Mouse (Mus musculus): ENCODE measurements around the gene Slc35e2.
"Not testable (repeated sequence)": the region's sequence is repeated elsewhere in the genome, so short reads cannot be mapped to it uniquely, and the experiment has no call there.

Gene Slc35e2

DNA sequence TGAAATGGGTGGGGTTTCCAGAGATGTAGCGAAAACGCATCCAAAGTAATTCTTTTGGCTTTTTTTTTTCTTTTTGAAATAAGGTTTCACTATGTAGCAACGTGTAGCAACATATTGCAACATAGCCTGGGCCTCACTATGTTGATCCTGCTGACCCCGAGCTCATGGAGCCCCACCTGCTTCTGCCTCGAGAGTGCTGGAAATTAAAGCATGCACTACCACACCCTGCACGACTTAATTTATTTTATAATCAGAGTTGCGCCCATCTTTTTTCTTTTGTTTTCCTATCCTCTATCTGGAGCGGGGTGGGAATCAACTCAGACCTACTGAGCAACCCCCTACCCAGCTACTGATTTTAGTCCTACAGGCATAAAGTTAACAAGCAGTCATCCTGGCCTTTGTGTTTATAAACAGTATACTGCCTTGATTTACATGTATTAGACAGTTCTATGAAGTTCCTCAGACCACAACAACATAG is 68.4 kb downstream of the Slc35e2 start:
- DNase-seq (ENCODE audit: low read depth, low spot score), result no peak

DNA sequence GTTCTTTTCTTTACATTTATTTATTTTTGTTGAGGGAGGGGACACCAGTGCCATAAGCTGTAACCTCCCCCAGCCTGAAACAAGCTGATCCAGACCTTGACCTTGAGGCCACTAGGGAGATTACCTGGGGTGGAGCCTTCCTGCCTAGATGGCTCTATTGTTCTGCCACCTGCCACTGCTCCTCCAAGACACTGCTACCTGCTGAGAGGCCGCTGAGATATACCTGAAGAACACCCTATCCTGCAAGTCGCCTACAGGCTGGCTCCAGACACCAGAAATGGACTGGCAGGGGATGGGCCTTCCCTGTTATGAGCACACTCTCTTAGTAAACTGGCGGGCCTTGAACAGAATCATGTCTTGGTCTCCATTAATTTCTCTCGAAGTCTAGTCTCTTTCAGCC is 69.0 kb downstream of the Slc35e2 start:
- DNase-seq (ENCODE audit: low read depth, low spot score), result not testable (repeated sequence)

DNA sequence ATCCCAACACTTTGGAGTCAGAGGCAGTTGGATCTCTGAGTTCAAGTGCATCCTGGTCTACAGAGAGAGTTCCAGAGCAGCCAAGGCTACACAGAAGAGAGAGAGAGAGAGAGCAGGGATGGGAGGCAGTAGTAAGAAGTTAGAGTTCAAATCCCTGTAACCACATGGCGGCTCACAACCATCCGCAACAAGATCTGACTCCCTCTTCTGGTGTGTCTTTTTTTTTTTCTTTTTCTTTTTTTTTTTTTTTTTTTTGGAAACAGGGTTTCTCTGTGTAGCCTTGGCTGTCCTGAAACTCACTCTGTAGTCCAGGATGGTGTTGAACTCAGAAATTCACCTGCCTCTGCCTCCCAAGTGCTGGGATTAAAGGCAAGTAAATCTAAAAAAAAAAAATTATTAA is 70.9 kb downstream of the Slc35e2 start:
- no peak for DNase-seq (ENCODE audit: low read depth, low spot score)

Data from brain, adult 2 months (tissue).